Mouse (Mus musculus): Measurements from ENCODE around the gene Pygo1.

GRCm38 (mm10) chr9:72925935-72926258, 452 bp downstream of the Pygo1 start:
- TF ChIP-seq POLR2A (IDR thresholded peaks at IDR 0.05; ENCODE audit: insufficient read depth, low read depth, low read length): no peak
- TF ChIP-seq EP300 (IDR thresholded peaks at IDR 0.05; ENCODE audit: insufficient read depth, low read depth, low read length): no peak
